22 mouse cellular contexts compared by ENCODE assay signal in the genomic region with DNA sequence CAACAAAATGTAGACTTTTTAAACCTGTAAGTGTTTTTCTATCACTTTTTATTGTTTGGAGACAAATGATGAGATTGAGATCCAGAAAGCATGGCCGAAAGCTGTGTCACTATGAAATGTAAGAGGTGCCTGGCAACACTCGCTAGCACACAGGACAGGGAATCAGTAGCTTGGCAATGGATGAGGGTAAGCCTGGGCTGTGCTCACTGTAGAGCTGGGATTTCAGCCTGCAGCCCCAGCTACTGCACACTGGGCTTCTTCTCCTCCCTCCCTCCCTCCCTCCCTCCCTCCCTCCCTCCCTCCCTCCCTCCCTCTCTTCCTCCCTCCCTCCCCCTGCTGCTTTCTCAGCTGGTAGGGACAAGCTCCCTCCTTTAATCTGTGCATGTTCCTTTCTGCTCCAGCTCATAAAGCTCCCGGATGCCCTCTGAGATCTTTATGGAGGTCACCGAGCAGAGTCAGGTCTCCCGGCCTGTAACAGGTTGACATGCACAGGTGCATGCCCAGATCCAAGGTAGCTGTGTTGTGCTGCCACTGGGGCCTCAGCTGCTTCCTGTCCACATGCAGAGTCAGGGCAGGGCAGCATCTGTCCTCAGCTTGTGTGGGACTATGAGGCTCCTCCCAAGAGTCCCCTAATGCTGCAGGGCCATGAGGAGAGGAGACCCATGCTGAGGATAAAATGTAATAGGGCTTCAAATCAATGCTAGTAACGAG.
DNase-seq lines count a peak whose midpoint lies in the region; ATAC-seq lines count a peak whose summit lies in the region.
"Had no signal": no experiment of that assay in that cellular context is flagged by ENCODE, and none has a peak within 500 bp of the region (broad histone marks: within the 10 kb centered on the region; RNA-seq: fewer than 3 reads in every experiment).

No protein-coding gene starts in this region.

- 0 out of 2 replicates have a peak, but pooled peaks have one; percentile 13 for ATAC-seq in forebrain, embryonic 13.5 days
- no peak for ATAC-seq in forebrain, embryonic 11.5 days (replicated peaks; ENCODE audit: low FRiP score)
- 0 out of 2 replicates have a peak, but pooled peaks have one; percentile 34 for ATAC-seq in hindbrain, embryonic 14.5 days (ENCODE audit: low FRiP score)
- no peak for ATAC-seq in hindbrain, embryonic 11.5 days (ENCODE audit: low FRiP score)
- peak; percentile 55; the same call in 1 of the 2 replicates for ATAC-seq in midbrain, embryonic 13.5 days
- no peak for ATAC-seq in midbrain, embryonic 11.5 days (ENCODE audit: low FRiP score)
- ATAC-seq: CD4-positive, CD25-positive, alpha-beta regulatory T cell, adult 4 months; inflammation-experienced regulatory T-cells, adult 6 months; Patski had no signal

- H3K4me2 ChIP-seq in forebrain, embryonic 13.5 days, result no peak overlapping the region
- H3K4me2 ChIP-seq in forebrain, embryonic 11.5 days (ENCODE audit: low read depth, low read length, severe bottlenecking), result no peak overlapping the region
- H3K4me2 ChIP-seq in hindbrain, embryonic 14.5 days (replicated peaks), result no peak overlapping the region
- no peak overlapping the region for H3K4me2 ChIP-seq in hindbrain, embryonic 11.5 days (replicated peaks; ENCODE audit: low read depth, low read length)
- no peak overlapping the region for H3K4me2 ChIP-seq in midbrain, embryonic 13.5 days (replicated peaks)
- H3K4me2 ChIP-seq in midbrain, embryonic 11.5 days, result no peak overlapping the region
- H3K4me2 ChIP-seq: embryonic facial prominence, embryonic 12.5 days; heart, embryonic 11.5 days; liver, embryonic 15.5 days; neural tube, embryonic 12.5 days had no signal

- peaks cover 7% of the 10 kb centered on the region; the same call in 1 of the 2 replicates for H3K4me1 ChIP-seq in forebrain, embryonic 13.5 days
- H3K4me1 ChIP-seq in forebrain, embryonic 11.5 days (replicated peaks; ENCODE audit: control insufficient read depth, insufficient read depth, low read length), result no peaks in the 10 kb centered on the region
- H3K4me1 ChIP-seq in hindbrain, embryonic 14.5 days (replicated peaks; ENCODE audit: control insufficient read depth, insufficient read depth, low read length), result peaks cover 8% of the 10 kb centered on the region
- no peaks in the 10 kb centered on the region for H3K4me1 ChIP-seq in hindbrain, embryonic 11.5 days (replicated peaks; ENCODE audit: control insufficient read depth, insufficient read depth, low read length)
- peaks cover 23% of the 10 kb centered on the region for H3K4me1 ChIP-seq in midbrain, embryonic 13.5 days (replicated peaks)
- no peaks in the 10 kb centered on the region for H3K4me1 ChIP-seq in midbrain, embryonic 11.5 days (ENCODE audit: control insufficient read depth, insufficient read depth, low read length)
- H3K4me1 ChIP-seq: liver, embryonic 15.5 days had no signal

- no peak overlapping the region for H3K4me3 ChIP-seq in forebrain, embryonic 13.5 days
- H3K4me3 ChIP-seq in forebrain, embryonic 11.5 days (ENCODE audit: low read depth, low read length), result no peak overlapping the region
- no peak overlapping the region for H3K4me3 ChIP-seq in hindbrain, embryonic 14.5 days (replicated peaks; ENCODE audit: low read length)
- no peak overlapping the region for H3K4me3 ChIP-seq in hindbrain, embryonic 11.5 days (ENCODE audit: low read depth, low read length)
- no peak overlapping the region for H3K4me3 ChIP-seq in midbrain, embryonic 13.5 days (replicated peaks)
- H3K4me3 ChIP-seq in midbrain, embryonic 11.5 days (ENCODE audit: low read depth, low read length), result no peak overlapping the region
- H3K4me3 ChIP-seq: embryonic facial prominence, embryonic 12.5 days; erythroblast, embryonic 14.5 days; layer of hippocampus, adult 2 months; liver, embryonic 15.5 days; neural tube, embryonic 12.5 days had no signal

- H3K9me3 ChIP-seq in forebrain, embryonic 13.5 days (replicated peaks), result no peaks in the 10 kb centered on the region
- H3K9me3 ChIP-seq in forebrain, embryonic 11.5 days (ENCODE audit: control insufficient read depth, low read length), result no peaks in the 10 kb centered on the region
- H3K9me3 ChIP-seq in hindbrain, embryonic 14.5 days (ENCODE audit: control insufficient read depth, low read length), result no peaks in the 10 kb centered on the region
- H3K9me3 ChIP-seq in hindbrain, embryonic 11.5 days (ENCODE audit: control insufficient read depth, low read length), result no peaks in the 10 kb centered on the region
- H3K9me3 ChIP-seq in midbrain, embryonic 13.5 days, result no peaks in the 10 kb centered on the region
- no peaks in the 10 kb centered on the region for H3K9me3 ChIP-seq in midbrain, embryonic 11.5 days (ENCODE audit: control insufficient read depth, low read length)
- H3K9me3 ChIP-seq: embryonic facial prominence, embryonic 12.5 days; liver, embryonic 15.5 days; neural tube, embryonic 12.5 days had no signal

- H3K36me3 ChIP-seq in forebrain, embryonic 13.5 days (ENCODE audit: poor library complexity, severe bottlenecking), result no peaks in the 10 kb centered on the region
- H3K36me3 ChIP-seq in forebrain, embryonic 11.5 days (ENCODE audit: control insufficient read depth, insufficient read depth, low read length), result no peaks in the 10 kb centered on the region
- H3K36me3 ChIP-seq in hindbrain, embryonic 14.5 days (replicated peaks; ENCODE audit: control insufficient read depth, insufficient read depth), result no peaks in the 10 kb centered on the region
- no peaks in the 10 kb centered on the region for H3K36me3 ChIP-seq in hindbrain, embryonic 11.5 days (ENCODE audit: control insufficient read depth, insufficient read depth, low read length)
- H3K36me3 ChIP-seq in midbrain, embryonic 13.5 days, result no peaks in the 10 kb centered on the region
- H3K36me3 ChIP-seq in midbrain, embryonic 11.5 days (ENCODE audit: control insufficient read depth, insufficient read depth, low read length), result no peaks in the 10 kb centered on the region
- H3K36me3 ChIP-seq: embryonic facial prominence, embryonic 12.5 days; liver, embryonic 15.5 days; neural tube, embryonic 12.5 days had no signal

- no peak for DNase-seq in forebrain, embryonic 11.5 days (ENCODE audit: low spot score)
- DNase-seq in hindbrain, embryonic 14.5 days (ENCODE audit: low spot score), result no peak
- DNase-seq in hindbrain, embryonic 11.5 days (ENCODE audit: low spot score), result no peak
- DNase-seq in midbrain, embryonic 11.5 days (ENCODE audit: low spot score, missing footprints), result no peak
- peak; percentile 40 for DNase-seq in skeletal muscle tissue, adult 2 months (ENCODE audit: low read depth, low spot score)
- no peak for DNase-seq in cerebellum, postnatal 25 days
- DNase-seq: adrenal gland, adult 8-10 months; cerebellum, adult 9-10 months; kidney, postnatal 14 days; layer of hippocampus, postnatal 36 days; thymus, postnatal 4 days had no signal

- H3K9ac ChIP-seq in forebrain, embryonic 13.5 days, result no peak overlapping the region
- H3K9ac ChIP-seq in forebrain, embryonic 11.5 days (ENCODE audit: low read length), result no peak overlapping the region
- no peak overlapping the region for H3K9ac ChIP-seq in hindbrain, embryonic 14.5 days
- no peak overlapping the region for H3K9ac ChIP-seq in hindbrain, embryonic 11.5 days (ENCODE audit: low read depth, low read length)
- H3K9ac ChIP-seq in midbrain, embryonic 13.5 days (replicated peaks), result no peak overlapping the region
- no peak overlapping the region for H3K9ac ChIP-seq in midbrain, embryonic 11.5 days (ENCODE audit: low read length)
- H3K9ac ChIP-seq: embryonic facial prominence, embryonic 12.5 days; liver, embryonic 15.5 days; neural tube, embryonic 12.5 days had no signal

- H3K27ac ChIP-seq in forebrain, embryonic 13.5 days, result no peak overlapping the region
- no peak overlapping the region for H3K27ac ChIP-seq in forebrain, embryonic 11.5 days (ENCODE audit: low read depth, low read length)
- H3K27ac ChIP-seq in hindbrain, embryonic 14.5 days, result no peak overlapping the region
- no peak overlapping the region for H3K27ac ChIP-seq in hindbrain, embryonic 11.5 days (ENCODE audit: low read depth, low read length)
- H3K27ac ChIP-seq in midbrain, embryonic 13.5 days, result no peak overlapping the region
- H3K27ac ChIP-seq in midbrain, embryonic 11.5 days (ENCODE audit: low read depth, low read length), result no peak overlapping the region
- H3K27ac ChIP-seq: embryonic facial prominence, embryonic 12.5 days; layer of hippocampus, adult 2 months; liver, embryonic 15.5 days; neural tube, embryonic 12.5 days had no signal

- no peaks in the 10 kb centered on the region for H3K27me3 ChIP-seq in forebrain, embryonic 13.5 days
- no peaks in the 10 kb centered on the region for H3K27me3 ChIP-seq in forebrain, embryonic 11.5 days (ENCODE audit: control insufficient read depth, insufficient read depth, low read length)
- H3K27me3 ChIP-seq in hindbrain, embryonic 14.5 days (ENCODE audit: control insufficient read depth, insufficient read depth, low read length), result no peaks in the 10 kb centered on the region
- H3K27me3 ChIP-seq in hindbrain, embryonic 11.5 days (ENCODE audit: control insufficient read depth, insufficient read depth, low read length), result no peaks in the 10 kb centered on the region
- H3K27me3 ChIP-seq in midbrain, embryonic 13.5 days, result no peaks in the 10 kb centered on the region
- H3K27me3 ChIP-seq in midbrain, embryonic 11.5 days (ENCODE audit: control insufficient read depth, insufficient read depth, low read length), result no peaks in the 10 kb centered on the region
- H3K27me3 ChIP-seq: embryonic facial prominence, embryonic 12.5 days; liver, embryonic 15.5 days; neural tube, embryonic 12.5 days; Patski had no signal

- WGBS in forebrain, embryonic 13.5 days, result 63% methylated on average over 6 of the region's 6 CpGs
- WGBS in forebrain, embryonic 11.5 days, result 67% methylated on average over 6 of the region's 6 CpGs
- WGBS in hindbrain, embryonic 14.5 days, result 52% methylated on average over 6 of the region's 6 CpGs
- WGBS in hindbrain, embryonic 11.5 days, result 79% methylated on average over 6 of the region's 6 CpGs
- 61% methylated on average over 6 of the region's 6 CpGs for WGBS in midbrain, embryonic 13.5 days
- WGBS in midbrain, embryonic 11.5 days, result 59% methylated on average over 6 of the region's 6 CpGs

Comparison
In these comparisons a context has a peak if more than half of its experiments do, and no peak if none do; other contexts are left out.
1. ATAC-seq: peak in forebrain, embryonic 13.5 days (single experiment), hindbrain, embryonic 14.5 days (single experiment) and midbrain, embryonic 13.5 days (single experiment); none in forebrain, embryonic 11.5 days (single experiment), hindbrain, embryonic 11.5 days (single experiment) and midbrain, embryonic 11.5 days (single experiment).